Mouse (Mus musculus) Patski (cell line): ENCODE measurements at regions not wholly inside any gene's neighbourhood (a gene's known extent, or its start where the extent isn't known, plus 50 kb on each side); places are given as distances from the start of the nearest gene placed in this dataset.

Experiments used
- ATAC-seq: fragments of 100-300 bp; one replicate; pipeline ENCODE4 v1.8.0; 2021
- CTCF ChIA-PET: fragments of 350-600 bp; sonication (Branson Sonifier 250); formaldehyde crosslinking; loops from one replicate; lab custom pipeline; 2022; ENCODE audit warnings: inconsistent platforms; lab: Charles Lee
- POLR2A ChIA-PET: fragments of 350-600 bp; sonication (Branson Sonifier 250); formaldehyde crosslinking; loops from one replicate; lab custom pipeline; 2022; ENCODE audit warnings: antibody characterized with exemption, inconsistent platforms; lab: Charles Lee
- DNase-seq: peaks from one replicate; pipeline ENCODE4 v3.0.0-alpha.2; 2011; ENCODE audit warnings: low read depth, low spot score
- H3K27me3 ChIP-seq: fragments of 371-371 bp; one replicate; pipeline ENCODE4 v1.5.1; 2021
- CTCF ChIP-seq: fragments of 100-300 bp; IDR thresholded peaks from one replicate; pipeline ENCODE4 v1.5.1; 2021
- in situ Hi-C: fragments of 300-500 bp; cut with MboI; formaldehyde crosslinking; loops from 3 replicates; pipeline ENCODE4 v1.11.1; 2018; ENCODE audit warnings: low pct_unique_long_range_greater_than_20kb, mixed read lengths

DNA sequence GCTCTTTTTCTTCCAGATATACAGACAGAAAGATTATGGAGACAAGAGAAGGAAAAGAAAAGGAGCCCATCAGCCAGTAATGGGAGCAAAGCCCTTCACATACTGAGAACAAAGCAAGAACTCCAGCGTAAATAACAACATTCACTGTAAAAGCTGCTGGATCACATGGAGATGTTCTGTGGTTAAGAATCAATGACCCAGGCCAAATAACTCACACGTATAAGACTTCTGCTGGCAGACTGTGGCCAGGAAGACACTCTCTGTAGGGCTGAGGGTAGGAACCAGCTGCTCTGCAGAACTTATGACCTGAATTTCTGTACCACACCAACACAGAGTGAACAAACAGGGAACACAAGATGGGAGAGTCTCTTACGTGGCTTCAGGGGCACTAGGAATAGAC is 958.5 kb downstream of the Tmem114 start:
- H3K27me3 ChIP-seq = no peaks in the 10 kb centered on the region
- in situ Hi-C loops = no loop called here
- ChIA-PET CTCF (interaction anchor here (1.0 to 1.5 kb wide), 2 partner anchors 11 to 18 kb away, joined by 3 to 5 read pairs; no protein-coding TSS in a partner anchor), POLR2A (no interaction called here)
- peak; percentile 12 for DNase-seq
- ATAC-seq = peak; percentile 73
- TF ChIP-seq CTCF = no peak
